Mouse (Mus musculus) heart, embryonic 14.5 days (tissue): ENCODE results near the gene Map4k4. TPM values are rescaled to one million over a fixed set of nuclear protein-coding genes. Genes with fewer than 3 reads are reported as not detected.

Experiments
- ATAC-seq: fragments of 200-750 bp; cut with Nextera tagmentation; 2 replicates; pipeline ENCODE4 v1.8.0; 2017; ENCODE audit warnings: low read depth, moderate TSS enrichment; ENCODE audit not compliant: insufficient number of reproducible peaks, insufficient read depth, low FRiP score
- H3K27ac ChIP-seq, 2 experiments: fragments of 200-500 bp in 1 of 2; fragments of 300-500 bp in 1 of 2; sonication (generic) in 1 of 2; replicated peaks in 1 of 2; 2 replicates each; pipeline ENCODE4 v1.5.1; 2012 to 2014; ENCODE audit warnings: low read depth in 2 of 2, low read length in 2 of 2, control low read depth in 1 of 2, mild to moderate bottlenecking in 1 of 2, mixed read lengths in 1 of 2; ENCODE audit not compliant: control insufficient read depth in 1 of 2, insufficient read depth in 1 of 2
- H3K27me3 ChIP-seq: fragments of 300-500 bp; sonication (generic); 2 replicates; pipeline ENCODE4 v1.6.1; 2014; ENCODE audit warnings: mild to moderate bottlenecking, low read length, control low read depth; ENCODE audit not compliant: control insufficient read depth, insufficient read depth
- H3K36me3 ChIP-seq: fragments of 300-500 bp; sonication (generic); 2 replicates; pipeline ENCODE4 v1.6.1; 2014; ENCODE audit warnings: mild to moderate bottlenecking, control low read depth, low read length, mixed read lengths; ENCODE audit not compliant: control insufficient read depth, insufficient read depth
- H3K4me1 ChIP-seq, 2 experiments: fragments of 200-500 bp in 1 of 2; fragments of 300-500 bp in 1 of 2; sonication (generic) in 1 of 2; 2 replicates each; pipeline ENCODE4 v1.6.1; 2012 to 2014; ENCODE audit warnings: low read length in 2 of 2, control low read depth in 1 of 2, mixed read lengths in 1 of 2; ENCODE audit not compliant: control insufficient read depth in 2 of 2, insufficient read depth in 2 of 2
- H3K4me2 ChIP-seq: fragments of 300-500 bp; sonication (generic); 2 replicates; pipeline ENCODE4 v1.6.1; 2014; ENCODE audit warnings: mild to moderate bottlenecking, low read length
- H3K4me3 ChIP-seq, 2 experiments: fragments of 200-500 bp in 1 of 2; fragments of 300-500 bp in 1 of 2; sonication (generic) in 1 of 2; 2 replicates each; pipeline ENCODE4 v1.5.1; 2012 to 2014; ENCODE audit warnings: low read length in 2 of 2, mild to moderate bottlenecking in 2 of 2, control low read depth in 1 of 2, low read depth in 1 of 2, moderate library complexity in 1 of 2; ENCODE audit not compliant: control insufficient read depth in 1 of 2, insufficient read depth in 1 of 2
- H3K9ac ChIP-seq: fragments of 300-500 bp; sonication (generic); 2 replicates; pipeline ENCODE4 v1.6.1; 2014; ENCODE audit warnings: mild to moderate bottlenecking, low read length
- H3K9me3 ChIP-seq: fragments of 300-500 bp; sonication (generic); 2 replicates; pipeline ENCODE4 v1.6.1; 2016; ENCODE audit warnings: low read length, control low read depth; ENCODE audit not compliant: control insufficient read depth
- WGBS: fragments of 180-500 bp; shearing (Covaris S2); extraction: QIAGEN DNeasy Blood & Tissue Kit; methylation state at CpG from one replicate; pipeline ENCODE4 v1.1.7; 2014; 5-methylcytosine and 5-hydroxymethylcytosine counted together
- polyA plus RNA-seq: library from polyadenylated mRNA; unstranded; fragments of >200 nt; fragmentation: Nextera tagmentation; extraction: Ambion mirVana; gene quantifications from 2 replicates; pipeline ENCODE4 v1.2.1, GENCODE M21; 2014

The Map4k4 gene
- polyA plus RNA-seq, 1 experiment from 2014 or later, result 34.5 TPM

DNA sequence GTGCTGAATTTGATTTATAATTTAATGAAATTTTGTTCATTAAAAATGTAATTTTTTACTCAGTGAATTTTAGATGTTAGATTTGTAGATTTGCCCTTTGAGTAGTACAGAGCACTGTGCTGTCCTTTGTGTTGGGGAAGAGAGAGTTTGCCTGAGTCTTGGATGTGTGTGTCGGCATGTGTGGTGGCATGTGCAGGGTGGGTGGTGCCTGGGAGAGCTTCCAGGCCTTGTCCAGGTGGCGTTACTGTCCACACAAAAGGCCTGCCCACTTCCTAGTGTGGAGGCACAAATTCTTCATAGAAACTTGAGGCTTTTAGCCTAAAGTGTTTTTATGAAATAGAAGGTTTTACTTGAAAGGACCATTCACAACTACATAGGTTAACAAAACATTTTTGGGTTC lies 36.2 kb downstream of the Map4k4 start:
- Histone ChIP-seq H3K4me3 (0 out of 4 replicates have a peak overlapping the region, but pooled peaks of 1 of the 2 experiments have one; percentile 45), H3K27me3 (no peaks in the 10 kb centered on the region), H3K4me1 (peaks cover 38 to 82% of the 10 kb centered on the region in 2 experiments), H3K4me2 (peak overlapping the region; percentile 64), H3K27ac (no peak overlapping the region), H3K9ac (no peak overlapping the region; the same call in 1 of the 2 replicates), H3K36me3 (peaks cover 5% of the 10 kb centered on the region; the same call in 1 of the 2 replicates), H3K9me3 (no peaks in the 10 kb centered on the region)
- ATAC-seq, result no peak
- WGBS, result 65% methylated on average over 2 of the region's 2 CpGs

DNA sequence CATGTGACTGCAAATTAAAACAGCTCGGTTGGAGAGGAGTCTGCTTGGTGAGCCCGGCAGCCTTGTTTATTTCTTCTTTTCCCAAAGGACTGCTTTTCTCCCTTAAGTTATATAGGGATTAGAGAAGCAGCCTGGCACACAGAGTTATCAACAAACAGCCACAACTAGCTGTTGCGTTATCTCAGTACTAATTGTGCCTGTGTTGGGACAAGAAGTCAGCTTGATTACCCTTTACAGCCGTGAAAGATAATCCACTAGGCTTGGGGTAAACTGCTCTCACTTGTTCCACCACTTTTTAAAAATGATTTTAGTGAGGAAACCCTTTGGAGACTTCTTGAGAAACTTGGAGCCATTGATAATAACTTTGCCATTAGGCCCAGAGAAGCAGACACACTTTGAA lies 36.9 kb downstream of the Map4k4 start:
- H3K9me3 ChIP-seq, result no peaks in the 10 kb centered on the region
- H3K4me2 ChIP-seq, result no peak overlapping the region
- peaks cover 33 to 82% of the 10 kb centered on the region in 2 experiments for H3K4me1 ChIP-seq
- H3K36me3 ChIP-seq, result peaks cover 5% of the 10 kb centered on the region; the same call in 1 of the 2 replicates
- ATAC-seq, result no peak
- H3K9ac ChIP-seq, result no peak overlapping the region
- 45% methylated on average over 4 of the region's 4 CpGs for WGBS
- no peaks in the 10 kb centered on the region for H3K27me3 ChIP-seq
- H3K4me3 ChIP-seq, result no peak overlapping the region
- H3K27ac ChIP-seq, result no peak overlapping the region

DNA sequence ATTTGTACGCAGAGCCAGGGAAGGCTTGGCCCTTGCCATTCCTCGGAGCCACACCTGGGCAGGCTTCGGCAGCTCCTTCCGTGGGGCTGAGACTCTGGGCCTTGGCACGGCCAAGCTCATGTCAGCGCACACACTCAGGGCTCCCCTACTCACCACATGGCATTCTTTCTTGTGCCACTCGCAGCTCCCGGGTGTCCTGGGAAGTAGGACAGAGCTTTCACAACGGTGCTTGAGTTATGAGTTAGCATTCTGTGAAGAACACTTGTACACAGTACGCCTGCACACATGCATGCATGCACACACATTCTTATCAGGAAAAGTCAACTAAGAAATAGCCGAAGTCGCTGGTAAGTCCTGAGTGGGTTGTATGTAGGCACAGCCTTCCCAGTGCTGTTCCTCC lies 38.7 kb downstream of the Map4k4 start:
- 60% methylated on average over 12 of the region's 12 CpGs for WGBS
- Histone ChIP-seq H3K27me3 (no peaks in the 10 kb centered on the region), H3K9ac (no peak overlapping the region; the same call in 1 of the 2 replicates), H3K27ac (peak overlapping the region in 1 of 2 experiments; percentile 25; a peak in 1 of 4 replicates), H3K36me3 (peaks cover 3% of the 10 kb centered on the region; the same call in 1 of the 2 replicates), H3K9me3 (no peaks in the 10 kb centered on the region), H3K4me1 (peaks cover 36 to 85% of the 10 kb centered on the region in 2 experiments), H3K4me2 (no peak overlapping the region), H3K4me3 (no peak overlapping the region)
- ATAC-seq, result no peak

DNA sequence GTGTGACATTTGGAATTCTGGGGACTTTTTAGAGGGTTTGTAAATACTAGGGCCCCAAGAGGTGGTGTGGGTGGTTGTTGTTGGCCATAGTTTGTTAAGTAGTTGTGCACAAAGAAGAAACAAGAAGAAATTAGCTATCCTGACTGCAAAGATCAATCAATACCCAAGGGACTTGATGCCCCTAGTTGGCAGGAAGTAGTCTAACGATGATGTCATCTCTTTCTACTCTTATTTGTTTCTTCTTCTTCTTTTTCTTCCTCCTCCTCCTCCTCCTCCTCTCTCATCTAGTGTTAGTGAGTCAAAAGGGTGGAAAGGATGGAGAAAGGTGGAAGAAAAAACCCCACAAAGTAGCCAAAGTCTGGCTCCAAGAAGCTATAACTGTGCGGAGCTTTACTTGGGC lies 39.6 kb downstream of the Map4k4 start:
- 85% methylated on average over 2 of the region's 2 CpGs for WGBS
- Histone ChIP-seq H3K36me3 (no peaks in the 10 kb centered on the region), H3K27ac (no peak overlapping the region), H3K27me3 (no peaks in the 10 kb centered on the region), H3K4me2 (no peak overlapping the region), H3K4me3 (no peak overlapping the region), H3K9ac (no peak overlapping the region), H3K9me3 (no peaks in the 10 kb centered on the region), H3K4me1 (peaks cover 41 to 90% of the 10 kb centered on the region in 2 experiments)
- ATAC-seq, result no peak

- Histone ChIP-seq H3K4me1 (peaks cover 39 to 94% of the 10 kb centered on the region in 2 experiments), H3K9ac (no peak overlapping the region), H3K9me3 (no peaks in the 10 kb centered on the region), H3K4me2 (no peak overlapping the region), H3K4me3 (no peak overlapping the region), H3K27ac (0 out of 4 replicates have a peak overlapping the region, but pooled peaks have one; percentile 2 to 15), H3K36me3 (no peaks in the 10 kb centered on the region), H3K27me3 (no peaks in the 10 kb centered on the region)
- 64% methylated on average over 10 of the region's 10 CpGs for WGBS
- no peak for ATAC-seq
Measured at GRCm38 (mm10) chr1:39941237-39942179, 40.8 kb downstream of the Map4k4 start.

DNA sequence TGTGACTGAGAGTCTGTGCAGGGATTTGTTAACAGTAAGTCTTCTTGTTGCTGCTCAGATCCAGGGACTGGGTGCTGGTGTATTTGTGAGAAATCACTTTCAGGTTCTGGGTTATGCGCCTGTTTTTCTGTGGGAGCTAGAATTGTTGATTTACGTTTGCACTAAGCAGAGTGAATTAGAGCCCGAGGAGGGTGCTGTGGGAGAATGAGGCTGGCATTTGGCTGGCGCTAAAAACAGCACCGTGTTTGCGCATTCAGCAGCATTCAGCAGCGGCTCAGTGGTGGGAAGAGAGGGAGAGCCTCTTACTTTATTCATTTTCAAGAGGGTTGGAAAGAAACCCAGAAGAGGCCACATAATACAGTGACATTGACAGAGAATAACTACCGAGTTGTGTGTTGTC lies 42.2 kb downstream of the Map4k4 start:
- H3K4me3 ChIP-seq, result no peak overlapping the region
- 20% methylated on average over 8 of the region's 8 CpGs for WGBS
- no peak for ATAC-seq
- peak overlapping the region; percentile 48 for H3K9ac ChIP-seq
- H3K4me1 ChIP-seq, result peaks cover 45 to 93% of the 10 kb centered on the region in 2 experiments
- H3K9me3 ChIP-seq, result no peaks in the 10 kb centered on the region
- H3K27me3 ChIP-seq, result no peaks in the 10 kb centered on the region
- H3K36me3 ChIP-seq, result no peaks in the 10 kb centered on the region
- H3K27ac ChIP-seq, result peak overlapping the region; percentile 77 to 78
- peak overlapping the region; percentile 56 for H3K4me2 ChIP-seq

DNA sequence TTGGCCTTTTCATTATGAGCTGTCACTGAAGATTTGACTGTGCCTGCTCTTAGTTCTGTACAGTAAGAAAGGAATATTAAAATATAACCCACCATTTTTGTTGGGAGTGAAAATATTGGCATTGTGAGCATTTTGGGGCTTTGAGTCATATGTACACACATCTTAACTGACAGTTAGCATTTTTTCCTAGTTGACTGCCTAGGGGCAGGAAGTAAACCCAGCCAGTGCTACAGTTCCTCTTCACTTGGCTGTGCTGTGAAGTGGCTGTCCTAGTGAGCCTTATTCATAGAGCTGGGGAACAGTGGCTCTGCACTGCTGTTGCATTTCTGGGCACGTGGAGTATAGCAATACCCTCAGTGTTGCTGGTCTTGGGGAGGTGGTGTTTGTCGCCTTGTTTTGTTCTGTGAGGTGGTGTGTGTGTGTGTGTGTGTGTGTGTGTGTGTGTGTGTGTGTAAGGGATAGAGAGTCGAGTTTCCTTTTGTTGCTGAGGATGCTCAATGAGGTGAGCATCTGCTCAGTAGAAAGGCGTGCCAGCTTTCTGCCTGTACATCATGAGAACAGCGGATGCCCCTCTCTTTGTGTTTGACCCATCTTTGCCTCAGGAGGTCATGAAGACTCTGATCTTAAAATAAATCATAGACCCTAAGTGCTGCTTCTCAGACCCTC lies 43.7 kb downstream of the Map4k4 start:
- H3K27ac ChIP-seq, result no peak overlapping the region; a peak in 1 of 4 replicates
- H3K27me3 ChIP-seq, result no peaks in the 10 kb centered on the region
- ATAC-seq, result no peak; the same call in 1 of the 2 replicates
- peaks cover 45 to 94% of the 10 kb centered on the region in 2 experiments for H3K4me1 ChIP-seq
- H3K9me3 ChIP-seq, result no peaks in the 10 kb centered on the region
- H3K4me3 ChIP-seq, result no peak overlapping the region
- H3K36me3 ChIP-seq, result no peaks in the 10 kb centered on the region
- no peak overlapping the region for H3K9ac ChIP-seq
- 52% methylated on average over 5 of the region's 5 CpGs for WGBS
- no peak overlapping the region for H3K4me2 ChIP-seq
